Mouse (Mus musculus) forebrain, embryonic 12.5 days (tissue): ENCODE data around the gene Fam53b. TPM values are rescaled to one million over a fixed set of nuclear protein-coding genes. Genes with fewer than 3 reads are reported as not detected.

Experiments used
- ATAC-seq: fragments of 200-750 bp; cut with Nextera tagmentation; 2 replicates; pipeline ENCODE4 v1.8.0; 2017; ENCODE audit warnings: moderate TSS enrichment; ENCODE audit not compliant: low FRiP score
- H3K27ac ChIP-seq: fragments of 300-500 bp; sonication (generic); 2 replicates; pipeline ENCODE4 v1.5.1; 2016; ENCODE audit warnings: mild to moderate bottlenecking
- H3K27me3 ChIP-seq: fragments of 300-500 bp; sonication (generic); 2 replicates; pipeline ENCODE4 v1.6.1; 2016; ENCODE audit warnings: mild to moderate bottlenecking
- H3K36me3 ChIP-seq: fragments of 300-500 bp; sonication (generic); replicated peaks from 2 replicates; pipeline ENCODE4 v1.6.1; 2016; ENCODE audit warnings: mild to moderate bottlenecking
- H3K4me1 ChIP-seq: fragments of 300-500 bp; sonication (generic); 2 replicates; pipeline ENCODE4 v1.6.1; 2016
- H3K4me2 ChIP-seq: fragments of 300-500 bp; sonication (generic); 2 replicates; pipeline ENCODE4 v1.6.1; 2016; ENCODE audit warnings: mild to moderate bottlenecking, moderate library complexity
- H3K4me3 ChIP-seq: fragments of 300-500 bp; sonication (generic); replicated peaks from 2 replicates; pipeline ENCODE4 v1.5.1; 2016; ENCODE audit warnings: mild to moderate bottlenecking
- H3K9ac ChIP-seq: fragments of 300-500 bp; sonication (generic); 2 replicates; pipeline ENCODE4 v1.6.1; 2016; ENCODE audit warnings: mild to moderate bottlenecking
- H3K9me3 ChIP-seq: fragments of 300-500 bp; sonication (generic); 2 replicates; pipeline ENCODE4 v1.6.1; 2016
- WGBS: fragments of 180-500 bp; shearing (Covaris S2); methylation state at CpG from one replicate; pipeline ENCODE4 v1.1.7; 2016; 5-methylcytosine and 5-hydroxymethylcytosine counted together
- polyA plus RNA-seq: library from polyadenylated mRNA; unstranded; fragments of >200 nt; fragmentation: Nextera tagmentation; extraction: Ambion mirVana; gene quantifications from 2 replicates; pipeline ENCODE4 v1.2.1, GENCODE M21; 2016

Fam53b gene
- polyA plus RNA-seq, 1 experiment from 2014 or later, result 41.7 TPM

DNA sequence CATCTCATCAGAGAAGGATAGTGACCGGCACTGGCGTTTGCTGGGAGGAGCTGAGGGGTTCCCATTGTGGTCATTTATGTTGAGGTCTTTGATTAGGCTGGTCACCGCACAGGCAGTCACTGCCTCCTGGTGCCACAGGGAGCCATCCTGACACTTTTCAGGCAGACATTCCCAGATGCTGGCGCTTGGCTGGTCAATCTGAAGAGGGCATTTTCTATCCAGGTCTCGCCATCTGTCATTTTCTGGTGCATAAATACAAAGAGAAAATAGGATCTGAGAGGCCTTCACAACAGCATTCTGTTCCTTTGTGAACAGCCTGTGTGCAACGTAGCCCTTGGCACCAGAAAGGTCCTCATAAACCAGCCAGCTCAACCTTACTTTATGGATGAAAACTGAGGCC, 53.8 kb downstream of the Fam53b start:
- H3K27ac ChIP-seq, result peak overlapping the region; percentile 56; the same call in 1 of the 2 replicates
- H3K9me3 ChIP-seq, result no peaks in the 10 kb centered on the region
- no peaks in the 10 kb centered on the region for H3K27me3 ChIP-seq
- peaks cover 58% of the 10 kb centered on the region for H3K36me3 ChIP-seq
- WGBS, result 71% methylated on average over 6 of the region's 6 CpGs
- H3K4me3 ChIP-seq, result no peak overlapping the region
- H3K4me1 ChIP-seq, result peaks cover 8% of the 10 kb centered on the region
- no peak for ATAC-seq
- H3K9ac ChIP-seq, result no peak overlapping the region
- H3K4me2 ChIP-seq, result no peak overlapping the region

DNA sequence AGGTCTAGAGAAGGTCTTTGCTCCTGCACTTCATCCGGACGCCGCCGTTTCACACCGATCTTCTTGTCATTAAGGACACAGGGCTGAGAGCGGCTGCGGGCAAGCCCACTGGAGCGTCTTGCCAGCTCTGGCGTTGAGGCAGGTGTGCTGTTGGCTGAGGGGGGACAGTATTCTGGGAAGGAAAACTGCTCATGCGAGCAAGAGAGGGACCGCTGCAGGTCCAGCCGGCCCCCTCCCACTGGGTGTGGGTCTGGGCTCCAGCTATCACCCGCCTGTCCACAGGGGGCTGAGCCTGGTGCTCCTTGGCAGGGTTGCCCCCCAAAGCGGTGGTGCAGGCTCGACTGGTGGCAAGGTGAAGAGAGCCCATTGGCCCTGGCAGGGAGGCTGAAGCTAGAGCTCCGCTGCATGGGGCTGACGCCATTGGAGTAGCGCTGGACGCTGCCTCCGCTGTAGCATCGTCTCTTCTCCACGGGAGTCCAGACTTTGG, 54.2 kb downstream of the Fam53b start:
- H3K36me3 ChIP-seq, result peaks cover 54% of the 10 kb centered on the region
- ATAC-seq, result 0 out of 2 replicates have a peak, but pooled peaks have one; percentile 41
- peaks cover 13% of the 10 kb centered on the region for H3K4me1 ChIP-seq
- no peak overlapping the region for H3K4me2 ChIP-seq
- H3K9ac ChIP-seq, result no peak overlapping the region
- no peaks in the 10 kb centered on the region for H3K9me3 ChIP-seq
- H3K27me3 ChIP-seq, result no peaks in the 10 kb centered on the region
- H3K4me3 ChIP-seq, result no peak overlapping the region
- 94% methylated on average over 22 of the region's 22 CpGs for WGBS
- H3K27ac ChIP-seq, result peak overlapping the region; percentile 31

DNA sequence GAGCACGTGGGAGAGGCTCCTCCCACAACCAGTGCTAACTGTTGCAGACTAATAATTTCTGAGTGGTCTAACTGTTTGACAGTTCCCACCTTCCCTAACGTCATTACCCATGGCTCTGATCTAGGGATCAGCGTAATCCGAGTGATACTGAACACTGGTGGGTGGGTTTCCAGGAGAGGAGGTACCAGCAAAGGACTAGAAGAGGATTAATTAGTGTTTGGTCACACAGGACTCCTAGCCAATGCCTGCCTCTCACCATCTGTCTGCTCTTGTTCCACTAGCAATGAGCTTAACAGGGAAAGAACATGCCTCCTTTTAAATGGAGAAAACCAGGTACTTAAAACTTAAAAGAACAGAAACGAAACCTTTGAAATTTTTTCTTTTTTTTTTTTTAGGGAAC, 54.8 kb downstream of the Fam53b start:
- Histone ChIP-seq H3K27ac (no peak overlapping the region), H3K27me3 (no peaks in the 10 kb centered on the region), H3K9me3 (no peaks in the 10 kb centered on the region), H3K4me2 (no peak overlapping the region), H3K4me1 (peaks cover 19% of the 10 kb centered on the region), H3K36me3 (peaks cover 49% of the 10 kb centered on the region), H3K4me3 (no peak overlapping the region), H3K9ac (no peak overlapping the region)
- WGBS, result 75% methylated on average over 5 of the region's 5 CpGs
- no peak for ATAC-seq

DNA sequence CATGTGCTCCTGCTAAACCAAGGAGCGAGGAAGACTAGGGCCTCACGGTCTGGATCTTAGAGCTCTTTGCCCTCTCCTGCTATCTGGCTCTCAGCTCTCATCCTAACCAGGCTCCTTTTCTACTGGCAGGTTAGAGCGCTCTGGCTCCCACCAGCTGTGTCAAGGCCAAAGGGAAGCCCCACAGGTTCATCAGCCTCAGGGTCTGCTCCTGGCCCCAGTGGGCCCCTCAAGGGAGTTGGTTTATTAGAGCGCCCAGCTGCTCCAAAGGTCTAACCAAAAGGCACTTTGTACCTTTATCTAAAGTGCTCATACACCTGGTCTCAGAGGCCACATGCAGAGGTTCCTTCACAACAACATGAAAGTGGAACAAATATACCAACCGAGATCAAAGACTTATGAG, 57.4 kb downstream of the Fam53b start:
- Histone ChIP-seq H3K9ac (no peak overlapping the region), H3K4me1 (peaks cover 26% of the 10 kb centered on the region), H3K4me3 (no peak overlapping the region), H3K4me2 (no peak overlapping the region), H3K27ac (no peak overlapping the region), H3K36me3 (peaks cover 43% of the 10 kb centered on the region), H3K9me3 (no peaks in the 10 kb centered on the region), H3K27me3 (no peaks in the 10 kb centered on the region)
- WGBS, result 94% methylated on average over 5 of the region's 5 CpGs
- ATAC-seq, result no peak

DNA sequence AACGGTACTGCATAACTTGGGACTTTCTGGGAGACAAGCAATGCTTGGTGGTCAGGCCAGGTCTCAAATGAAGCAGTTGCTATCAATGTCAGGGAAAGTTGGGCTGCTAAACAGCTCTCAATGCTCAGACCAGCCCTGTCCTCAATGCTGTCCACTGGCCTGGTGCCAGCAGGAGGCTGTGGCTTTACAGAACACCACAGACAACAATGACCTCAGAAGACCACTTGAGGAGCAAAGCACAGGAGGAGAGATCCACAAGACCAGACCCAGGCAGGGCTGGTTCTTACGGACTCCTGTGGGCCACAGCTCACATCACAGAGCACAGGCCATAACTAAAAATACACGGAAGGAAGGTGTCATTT, 59.3 kb downstream of the Fam53b start:
- Histone ChIP-seq H3K4me2 (no peak overlapping the region), H3K27me3 (no peaks in the 10 kb centered on the region), H3K4me1 (peaks cover 20% of the 10 kb centered on the region), H3K27ac (peak overlapping the region; percentile 75), H3K4me3 (no peak overlapping the region), H3K9ac (no peak overlapping the region), H3K9me3 (no peaks in the 10 kb centered on the region), H3K36me3 (peaks cover 48% of the 10 kb centered on the region)
- no peak for ATAC-seq
- 62% methylated on average over 3 of the region's 3 CpGs for WGBS

DNA sequence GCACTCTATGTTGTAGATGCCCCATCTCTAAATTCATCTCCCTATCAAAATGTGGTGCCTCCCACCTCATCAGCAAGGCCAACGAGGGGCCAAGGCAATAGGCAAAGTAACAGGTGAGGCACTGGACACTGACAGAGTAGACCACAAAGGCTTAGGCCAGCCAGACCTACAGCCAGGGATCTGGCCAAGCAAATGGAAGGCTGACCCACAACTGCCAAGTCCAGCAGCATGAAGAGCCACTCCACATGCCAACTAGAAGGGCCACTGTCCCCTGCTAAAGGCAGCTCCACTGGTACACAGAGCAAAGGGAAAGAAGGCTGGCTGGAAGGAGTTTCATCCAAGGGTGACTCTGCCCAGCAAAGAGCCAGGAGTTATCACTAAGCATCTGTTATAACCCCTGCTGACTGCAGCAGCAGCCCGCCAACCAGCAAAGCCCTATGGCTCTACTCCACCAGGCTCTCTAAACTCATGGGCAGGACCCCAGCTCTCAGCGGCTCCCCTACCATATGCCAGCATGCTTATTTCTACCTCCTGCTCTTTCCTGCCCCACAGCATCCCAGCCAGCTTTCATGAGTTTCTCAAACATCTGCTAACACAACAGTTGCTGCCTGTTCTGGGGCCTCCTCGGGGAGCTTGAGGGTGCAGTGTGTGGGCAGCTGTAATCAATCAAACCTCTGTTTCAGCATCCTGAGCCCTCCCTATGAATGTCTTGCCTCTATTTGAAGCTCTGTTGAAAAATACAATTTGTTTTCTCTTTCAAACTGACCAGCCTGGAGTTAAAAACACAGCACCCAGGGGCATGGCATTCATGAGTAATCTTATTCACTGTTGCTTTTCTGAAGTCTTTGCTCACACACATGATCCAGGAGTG, 59.9 kb downstream of the Fam53b start:
- H3K27me3 ChIP-seq, result no peaks in the 10 kb centered on the region
- H3K36me3 ChIP-seq, result peaks cover 44% of the 10 kb centered on the region
- ATAC-seq, result no peak; the same call in 1 of the 2 replicates
- no peak overlapping the region for H3K9ac ChIP-seq
- H3K9me3 ChIP-seq, result no peaks in the 10 kb centered on the region
- peaks cover 20% of the 10 kb centered on the region for H3K4me1 ChIP-seq
- H3K27ac ChIP-seq, result peak overlapping the region; percentile 75
- no peak overlapping the region for H3K4me3 ChIP-seq
- WGBS, result 61% methylated on average over 4 of the region's 4 CpGs
- no peak overlapping the region for H3K4me2 ChIP-seq

DNA sequence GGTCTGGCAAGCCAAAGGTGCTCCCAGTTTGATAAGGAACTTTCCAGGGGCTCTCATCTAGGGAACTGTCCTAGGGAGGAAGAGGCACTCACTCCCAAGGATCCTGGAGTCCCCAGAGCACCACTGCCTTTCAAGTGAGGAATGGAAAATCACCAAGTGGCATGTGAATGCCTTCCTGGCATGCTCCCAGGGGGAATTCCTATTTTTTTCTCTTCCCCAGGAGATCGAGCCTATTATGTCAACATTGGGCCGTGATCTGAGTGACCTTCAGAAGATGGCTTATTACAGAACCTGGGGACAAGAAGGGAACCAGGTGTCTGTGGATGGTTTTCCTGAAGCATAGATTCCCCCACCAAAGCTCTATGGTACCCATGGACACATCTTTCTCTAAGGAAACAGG, 62.0 kb downstream of the Fam53b start:
- no peak overlapping the region for H3K4me3 ChIP-seq
- peaks cover 20% of the 10 kb centered on the region for H3K4me1 ChIP-seq
- H3K4me2 ChIP-seq, result no peak overlapping the region
- 89% methylated on average over 2 of the region's 2 CpGs for WGBS
- no peak for ATAC-seq
- H3K9ac ChIP-seq, result no peak overlapping the region
- no peaks in the 10 kb centered on the region for H3K9me3 ChIP-seq
- H3K27me3 ChIP-seq, result no peaks in the 10 kb centered on the region
- H3K36me3 ChIP-seq, result peaks cover 27% of the 10 kb centered on the region; the same call in 1 of the 2 replicates
- no peak overlapping the region for H3K27ac ChIP-seq

DNA sequence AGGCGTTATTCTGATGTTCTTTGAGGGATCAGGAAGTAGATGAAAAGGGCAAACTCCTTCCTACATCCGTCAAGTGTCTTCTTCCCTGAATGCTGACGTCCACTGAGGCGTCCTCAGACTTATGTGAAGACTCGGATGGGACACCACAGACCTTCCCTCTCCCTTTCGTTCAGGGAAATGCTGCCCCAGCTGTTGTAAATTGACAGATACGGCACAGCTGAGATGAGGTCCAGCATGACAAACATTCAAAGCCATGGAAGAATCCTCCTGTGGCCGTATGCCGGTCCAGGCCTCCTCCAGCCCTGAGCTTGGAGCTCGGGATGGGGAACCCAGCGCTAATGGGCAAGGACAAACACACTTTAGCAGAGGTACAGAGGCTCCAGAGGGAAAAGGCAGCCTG, 64.2 kb downstream of the Fam53b start:
- Histone ChIP-seq H3K4me2 (no peak overlapping the region), H3K4me1 (peaks cover 14% of the 10 kb centered on the region), H3K9me3 (no peaks in the 10 kb centered on the region), H3K9ac (no peak overlapping the region), H3K4me3 (no peak overlapping the region), H3K27ac (no peak overlapping the region), H3K36me3 (peaks cover 39% of the 10 kb centered on the region; the same call in 1 of the 2 replicates), H3K27me3 (no peaks in the 10 kb centered on the region)
- no peak for ATAC-seq
- 94% methylated on average over 11 of the region's 11 CpGs for WGBS

DNA sequence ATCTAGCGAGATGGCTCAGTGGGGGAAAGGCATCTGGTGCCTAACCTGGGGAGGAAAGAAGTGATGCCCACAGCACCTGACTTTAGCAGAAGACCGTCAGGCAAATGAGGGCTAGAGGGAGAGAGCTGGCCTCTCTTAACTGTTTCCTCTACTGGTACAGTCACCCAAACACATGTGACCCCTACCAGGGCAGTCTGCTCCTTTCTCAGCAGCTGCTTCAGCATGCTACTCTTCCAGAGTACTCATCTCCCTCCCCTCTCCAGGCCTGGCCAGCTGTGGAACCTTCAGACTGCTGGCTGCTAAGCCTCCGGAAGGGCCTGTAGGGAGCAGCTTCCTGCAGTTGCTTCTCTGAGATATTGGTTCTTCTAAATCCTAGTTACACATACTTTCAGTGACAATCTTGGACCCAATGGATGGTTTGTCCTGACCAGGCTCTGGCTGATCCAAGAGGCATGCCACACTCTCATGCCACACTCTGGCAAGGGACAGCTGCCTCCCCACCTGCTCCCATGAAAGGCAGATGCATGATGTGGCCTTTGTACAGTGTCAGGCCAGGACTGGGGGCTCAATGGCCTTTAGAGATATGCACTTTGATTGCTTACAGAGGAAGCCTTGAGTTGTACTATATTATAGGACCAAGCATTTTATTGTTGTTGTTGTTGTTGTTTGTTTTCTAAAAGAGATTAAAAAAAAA, 65.5 kb downstream of the Fam53b start:
- no peak overlapping the region for H3K27ac ChIP-seq
- no peak for ATAC-seq

DNA sequence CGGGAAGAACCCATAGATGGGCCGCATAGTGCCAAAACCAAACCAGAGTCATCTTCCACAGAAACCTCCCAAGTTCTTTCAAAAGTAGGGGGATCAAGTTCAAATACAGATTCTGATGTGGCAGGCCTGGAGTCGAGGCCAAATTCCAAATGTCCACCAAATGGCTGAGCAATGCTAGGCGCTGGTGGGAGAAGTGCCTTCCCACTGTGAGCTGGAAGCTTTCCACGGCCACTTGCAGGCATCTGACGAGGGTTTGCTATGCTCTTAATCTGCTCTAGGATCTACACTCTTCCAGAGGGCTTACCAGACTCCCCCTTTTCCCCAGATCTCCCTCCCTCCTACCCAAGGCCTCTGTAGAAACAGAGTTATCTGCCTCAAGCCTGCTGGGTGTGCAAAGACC, 66.6 kb downstream of the Fam53b start:
- Histone ChIP-seq H3K36me3 (peaks cover 32% of the 10 kb centered on the region), H3K4me3 (no peak overlapping the region), H3K27me3 (no peaks in the 10 kb centered on the region), H3K27ac (no peak overlapping the region), H3K9me3 (no peaks in the 10 kb centered on the region), H3K4me2 (no peak overlapping the region), H3K9ac (no peak overlapping the region), H3K4me1 (no peaks in the 10 kb centered on the region)
- ATAC-seq, result no peak
- 87% methylated on average over 6 of the region's 6 CpGs for WGBS

More for the DNA sequence above, 65.5 kb downstream of the Fam53b start:
- Histone ChIP-seq H3K27me3 (no peaks in the 10 kb centered on the region), H3K9ac (no peak overlapping the region), H3K9me3 (no peaks in the 10 kb centered on the region), H3K36me3 (peaks cover 35% of the 10 kb centered on the region), H3K4me3 (no peak overlapping the region), H3K4me1 (peaks cover under 1% of the 10 kb centered on the region; the same call in 1 of the 2 replicates), H3K4me2 (no peak overlapping the region)
- 91% methylated on average over 3 of the region's 3 CpGs for WGBS

DNA sequence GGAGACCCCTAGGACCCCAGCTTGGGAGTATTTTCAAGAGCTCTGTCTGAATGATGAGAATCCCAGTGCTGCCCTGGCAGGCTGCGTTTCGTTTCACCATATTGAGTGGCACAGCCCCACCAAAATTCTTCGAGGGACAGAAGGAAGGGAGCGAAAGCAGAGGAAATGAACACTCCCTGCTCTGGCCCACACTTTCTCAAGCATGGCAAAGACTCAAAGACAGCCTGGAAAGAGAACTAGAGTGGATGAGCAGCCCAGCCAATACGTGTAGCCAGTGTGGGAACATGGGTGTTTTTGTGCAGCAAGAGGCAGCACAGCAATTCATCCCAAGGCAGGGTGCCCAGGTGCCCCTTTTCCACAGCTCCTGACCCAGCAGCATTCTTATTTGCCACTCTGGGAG, 70.8 kb downstream of the Fam53b start:
- no peak overlapping the region for H3K4me2 ChIP-seq
- no peak overlapping the region for H3K9ac ChIP-seq
- WGBS, result 88% methylated on average over 5 of the region's 5 CpGs
- no peak overlapping the region for H3K27ac ChIP-seq
- H3K36me3 ChIP-seq, result peaks cover 18% of the 10 kb centered on the region; the same call in 1 of the 2 replicates
- no peaks in the 10 kb centered on the region for H3K27me3 ChIP-seq
- no peak for ATAC-seq
- no peaks in the 10 kb centered on the region for H3K9me3 ChIP-seq
- H3K4me1 ChIP-seq, result no peaks in the 10 kb centered on the region
- no peak overlapping the region for H3K4me3 ChIP-seq

DNA sequence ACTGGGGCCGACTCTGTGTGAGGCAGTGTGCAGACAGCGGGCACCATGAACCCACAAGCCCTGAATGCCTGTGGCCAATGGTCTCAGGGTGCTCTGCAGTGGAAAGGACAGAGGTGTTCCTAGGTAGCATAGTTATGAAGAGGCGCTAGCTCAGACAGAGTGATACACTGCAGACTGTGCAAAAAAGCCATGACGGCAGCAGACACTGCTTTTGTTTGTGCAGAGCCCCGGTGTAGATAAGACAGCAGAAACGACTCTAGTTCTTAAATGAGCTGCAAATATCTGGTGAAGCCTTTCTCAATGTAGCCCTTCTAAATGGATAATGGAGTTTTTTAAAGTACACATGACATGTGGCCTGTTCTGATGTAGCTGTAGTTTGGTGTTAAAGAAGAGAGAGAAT, 73.9 kb downstream of the Fam53b start:
- H3K4me1 ChIP-seq, result peaks cover 20% of the 10 kb centered on the region
- no peak overlapping the region for H3K4me2 ChIP-seq
- H3K9me3 ChIP-seq, result no peaks in the 10 kb centered on the region
- WGBS, result 89% methylated on average over 6 of the region's 6 CpGs
- H3K9ac ChIP-seq, result no peak overlapping the region
- no peak overlapping the region for H3K27ac ChIP-seq
- no peak for ATAC-seq
- peaks cover 7% of the 10 kb centered on the region; the same call in 1 of the 2 replicates for H3K36me3 ChIP-seq
- H3K27me3 ChIP-seq, result no peaks in the 10 kb centered on the region
- H3K4me3 ChIP-seq, result no peak overlapping the region
